Mouse (Mus musculus): ENCODE measurements around the gene Gm6880. TPM values are rescaled to one million over a fixed set of nuclear protein-coding genes. Genes with fewer than 3 reads are reported as not detected.
"Not testable (repeated sequence)": the region's sequence is repeated elsewhere in the genome, so short reads cannot be mapped to it uniquely, and the experiment has no call there.

Gm6880 gene
- not detected in 2 replicates for polyA plus RNA-seq (2016; fragmentation: Nextera tagmentation; extraction: Ambion mirVana)

DNA sequence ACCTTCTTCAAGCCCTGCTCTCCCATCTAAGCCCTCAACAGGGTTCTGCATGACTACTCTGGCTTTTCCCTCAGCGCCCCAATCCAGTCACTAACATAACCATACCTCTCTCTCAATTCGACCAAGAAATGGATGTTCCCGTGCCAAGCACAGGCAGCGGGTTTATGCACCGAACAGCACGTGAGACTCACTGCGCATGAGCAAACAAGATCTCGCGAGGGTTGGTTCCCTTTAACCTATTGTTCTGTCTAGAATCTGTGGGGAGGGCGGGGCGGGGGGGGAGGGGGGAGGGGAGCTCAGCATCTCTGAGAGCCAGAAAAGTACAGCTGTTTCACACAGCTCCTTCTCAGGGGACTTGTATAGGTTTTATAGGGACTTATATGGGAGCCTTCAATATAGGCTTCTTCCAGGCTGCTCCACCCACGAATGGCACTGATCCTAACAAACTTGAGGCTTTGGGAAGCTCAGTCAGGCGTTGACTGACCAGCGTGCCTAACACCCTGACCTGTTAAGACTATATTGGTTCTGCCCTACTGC, at the start of gene Gm6880:
Gene Gm6880, minus strand, starts transcription at position 51 of the 537 bp plus-strand sequence.
- not testable (repeated sequence) for H3K9ac ChIP-seq; ATAC-seq (ENCODE audit: low FRiP score); H3K9me3 ChIP-seq (replicated peaks); H3K27ac ChIP-seq; H3K4me1 ChIP-seq; H3K36me3 ChIP-seq; H3K4me2 ChIP-seq (replicated peaks); H3K4me3 ChIP-seq; H3K27me3 ChIP-seq
- 75% methylated on average over 12 of the region's 14 CpGs for WGBS

DNA sequence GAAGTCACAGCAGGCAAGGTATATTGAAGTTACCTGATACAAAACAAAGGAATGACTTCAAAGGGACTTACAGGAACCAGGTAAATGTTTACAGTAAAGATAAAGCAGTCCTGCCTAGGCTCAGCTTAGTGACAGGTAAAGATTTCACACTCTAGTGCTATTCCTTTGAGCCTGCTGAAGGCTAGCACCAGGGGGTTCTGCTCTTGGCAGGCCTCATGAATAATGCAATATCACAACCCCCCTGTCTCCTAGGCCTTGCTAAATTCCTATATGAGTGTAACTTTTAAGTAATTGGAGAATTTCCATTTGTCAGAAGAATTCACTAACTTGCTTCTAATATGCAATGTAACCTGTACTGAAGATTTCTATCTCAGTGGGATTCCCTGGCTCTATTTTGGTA, 36.3 kb upstream of the Gm6880 start:
- not testable (repeated sequence) for H3K36me3 ChIP-seq; H3K9ac ChIP-seq; H3K27ac ChIP-seq; H3K4me3 ChIP-seq; ATAC-seq (ENCODE audit: low FRiP score); H3K4me2 ChIP-seq (replicated peaks); H3K4me1 ChIP-seq; H3K9me3 ChIP-seq (replicated peaks); H3K27me3 ChIP-seq

DNA sequence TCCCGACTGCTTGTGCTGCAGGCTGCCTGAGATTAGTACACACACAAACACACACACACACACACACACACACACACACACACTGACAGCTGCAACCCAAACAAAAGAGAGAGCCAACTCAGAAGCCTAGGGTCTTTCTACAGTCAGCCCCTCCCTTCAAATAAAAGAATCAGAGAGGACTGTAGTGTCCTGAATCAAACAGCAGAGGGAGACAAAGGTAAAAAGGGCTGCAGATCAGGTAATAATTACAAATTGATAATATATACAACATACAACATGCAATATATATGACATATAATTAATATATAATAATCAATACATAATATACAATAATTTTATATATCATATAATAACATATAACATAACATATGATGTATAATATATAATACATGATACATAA, 15.9 kb upstream of the Gm6880 start:
- Histone ChIP-seq H3K4me2 (replicated peaks) (no peak overlapping the region), H3K4me3 (no peak overlapping the region), H3K4me1 (no peaks in the 10 kb centered on the region), H3K27me3 (no peaks in the 10 kb centered on the region), H3K27ac (no peak overlapping the region), H3K36me3 (no peaks in the 10 kb centered on the region), H3K9me3 (replicated peaks) (no peaks in the 10 kb centered on the region), H3K9ac (no peak overlapping the region)
- 79% methylated on average over 1 of the region's 1 CpGs for WGBS
- no peak for ATAC-seq (ENCODE audit: low FRiP score)

DNA sequence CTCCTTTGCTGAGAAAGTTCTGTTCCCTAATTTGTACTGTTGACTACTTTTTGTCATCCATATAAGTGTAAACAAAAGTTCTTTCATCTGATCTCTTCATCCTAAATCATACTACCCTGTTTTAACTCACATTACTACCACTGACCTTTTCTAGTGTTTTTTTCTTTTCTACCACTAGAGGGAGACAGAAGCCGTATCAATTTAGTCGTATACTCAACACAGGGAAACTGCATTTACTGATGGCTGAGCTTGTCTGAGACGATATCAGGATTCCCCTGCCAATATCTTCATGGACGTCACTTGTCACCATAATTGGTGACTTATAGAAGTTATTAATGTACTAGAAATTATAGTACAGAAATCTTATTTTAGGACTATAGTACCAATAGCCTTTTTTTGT, 28.4 kb downstream of the Gm6880 start:
- H3K27me3 ChIP-seq, result no peaks in the 10 kb centered on the region
- 16% methylated on average over 4 of the region's 4 CpGs for WGBS
- no peak for ATAC-seq (ENCODE audit: low FRiP score)

DNA sequence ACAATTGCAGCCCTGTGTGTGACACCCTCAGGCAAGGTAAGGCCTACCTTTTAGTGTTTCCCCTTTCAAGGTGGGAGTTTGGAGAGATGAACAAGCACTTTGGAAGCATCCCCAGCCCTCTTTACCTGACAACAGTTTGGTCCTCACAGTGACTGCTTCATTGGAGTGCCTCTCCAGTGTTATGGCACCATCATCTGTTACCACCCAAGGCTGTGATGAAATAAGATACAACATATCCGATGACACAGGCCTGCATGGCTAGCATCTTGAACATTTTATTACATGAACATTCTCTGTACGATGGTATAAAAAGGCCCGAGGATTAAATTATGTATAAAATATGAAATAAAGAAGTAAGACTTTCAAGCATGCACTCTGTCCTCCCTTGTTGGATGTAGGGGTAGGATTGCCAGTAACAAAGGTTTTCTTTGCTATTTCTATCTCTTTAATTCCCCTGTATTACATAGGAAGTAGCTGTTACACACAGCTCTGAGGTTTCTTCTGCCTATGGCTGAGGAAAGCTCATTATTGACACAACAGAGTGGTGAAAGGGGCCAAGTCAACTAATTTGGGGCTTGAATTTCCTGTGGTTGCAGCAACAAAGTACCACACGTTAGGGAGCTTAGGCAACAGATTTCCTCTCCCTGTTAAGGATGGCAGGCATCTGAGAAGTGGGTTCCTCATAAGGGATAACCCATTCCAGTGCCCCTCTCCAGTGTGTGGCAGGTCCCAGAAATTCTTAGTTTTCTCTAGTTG, 29.9 kb downstream of the Gm6880 start:
- Histone ChIP-seq H3K9ac (no peak overlapping the region), H3K27ac (no peak overlapping the region), H3K4me3 (no peak overlapping the region), H3K36me3 (peaks cover 9% of the 10 kb centered on the region; the same call in 1 of the 2 replicates), H3K4me1 (no peaks in the 10 kb centered on the region), H3K27me3 (no peaks in the 10 kb centered on the region), H3K4me2 (replicated peaks) (no peak overlapping the region), H3K9me3 (replicated peaks) (no peaks in the 10 kb centered on the region)
- WGBS, result 80% methylated on average over 4 of the region's 4 CpGs
- no peak for ATAC-seq (ENCODE audit: low FRiP score)

More for the DNA sequence above, 28.4 kb downstream of the Gm6880 start:
- H3K36me3 ChIP-seq, result peaks cover 9% of the 10 kb centered on the region; the same call in 1 of the 2 replicates
- no peak overlapping the region for H3K4me2 ChIP-seq (replicated peaks)
- no peak overlapping the region for H3K27ac ChIP-seq
- H3K4me3 ChIP-seq, result no peak overlapping the region
- H3K9me3 ChIP-seq (replicated peaks), result no peaks in the 10 kb centered on the region
- no peak overlapping the region for H3K9ac ChIP-seq
- no peaks in the 10 kb centered on the region for H3K4me1 ChIP-seq

Other genes with a start within 250 kb of the Gm6880 start
- 253 and 262 TPM in 2 replicates for gene Flna, start 231.6 kb downstream of the Gm6880 start, polyA plus RNA-seq (2016; fragmentation: Nextera tagmentation; extraction: Ambion mirVana)
- 17.0 and 18.2 TPM in 2 replicates for gene Emd, start 226.7 kb downstream of the Gm6880 start, polyA plus RNA-seq (2016; fragmentation: Nextera tagmentation; extraction: Ambion mirVana)
- 520 and 550 TPM in 2 replicates for gene Rpl10, start 210.6 kb downstream of the Gm6880 start, polyA plus RNA-seq (2016; fragmentation: Nextera tagmentation; extraction: Ambion mirVana)
- 80.2 and 85.6 TPM in 2 replicates for gene Taz, start 199.5 kb downstream of the Gm6880 start, polyA plus RNA-seq (2016; fragmentation: Nextera tagmentation; extraction: Ambion mirVana)
- 6.3 and 6.5 TPM in 2 replicates for gene Dnase1l1, start 199.1 kb downstream of the Gm6880 start, polyA plus RNA-seq (2016; fragmentation: Nextera tagmentation; extraction: Ambion mirVana)
- 140 and 143 TPM in 2 replicates for gene Atp6ap1, start 184.3 kb downstream of the Gm6880 start, polyA plus RNA-seq (2016; fragmentation: Nextera tagmentation; extraction: Ambion mirVana)
- 697 and 732 TPM in 2 replicates for gene Gdi1, start 176.4 kb downstream of the Gm6880 start, polyA plus RNA-seq (2016; fragmentation: Nextera tagmentation; extraction: Ambion mirVana)
- 62.3 and 65.8 TPM in 2 replicates for gene Fam50a, start 168.4 kb downstream of the Gm6880 start, polyA plus RNA-seq (2016; fragmentation: Nextera tagmentation; extraction: Ambion mirVana)
- 48.6 and 51.8 TPM in 2 replicates for gene Plxna3, start 152.3 kb downstream of the Gm6880 start, polyA plus RNA-seq (2016; fragmentation: Nextera tagmentation; extraction: Ambion mirVana)
- gene Lage3, start 127.8 kb downstream of the Gm6880 start, polyA plus RNA-seq (2016; fragmentation: Nextera tagmentation; extraction: Ambion mirVana), result 90.1 and 94.4 TPM in 2 replicates
- 56.7 and 63.1 TPM in 2 replicates for gene Ubl4a, start 108.2 kb downstream of the Gm6880 start, polyA plus RNA-seq (2016; fragmentation: Nextera tagmentation; extraction: Ambion mirVana)
- gene Slc10a3, start 108.0 kb downstream of the Gm6880 start, polyA plus RNA-seq (2016; fragmentation: Nextera tagmentation; extraction: Ambion mirVana), result 10.1 and 10.5 TPM in 2 replicates
- 32.1 and 33.7 TPM in 2 replicates for gene Fam3a, start 88.1 kb downstream of the Gm6880 start, polyA plus RNA-seq (2016; fragmentation: Nextera tagmentation; extraction: Ambion mirVana)
- 24.2 and 27.7 TPM in 2 replicates for gene Ikbkg, start 88.1 kb downstream of the Gm6880 start, polyA plus RNA-seq (2016; fragmentation: Nextera tagmentation; extraction: Ambion mirVana)
- 48.8 and 52.9 TPM in 2 replicates for gene G6pdx, start 52.2 kb downstream of the Gm6880 start, polyA plus RNA-seq (2016; fragmentation: Nextera tagmentation; extraction: Ambion mirVana)
- not detected in 2 replicates for gene Olfr1326-ps1, start 93.5 kb upstream of the Gm6880 start, polyA plus RNA-seq (2016; fragmentation: Nextera tagmentation; extraction: Ambion mirVana)
- not detected in 2 replicates for gene Olfr1325, start 111.3 kb upstream of the Gm6880 start, polyA plus RNA-seq (2016; fragmentation: Nextera tagmentation; extraction: Ambion mirVana)
- 0.15 TPM in 1 of 2 replicates, not detected in the other for gene Gm5640, start 164.2 kb upstream of the Gm6880 start, polyA plus RNA-seq (2016; fragmentation: Nextera tagmentation; extraction: Ambion mirVana)